Mouse (Mus musculus): ENCODE data around the gene Naxd.

DNA sequence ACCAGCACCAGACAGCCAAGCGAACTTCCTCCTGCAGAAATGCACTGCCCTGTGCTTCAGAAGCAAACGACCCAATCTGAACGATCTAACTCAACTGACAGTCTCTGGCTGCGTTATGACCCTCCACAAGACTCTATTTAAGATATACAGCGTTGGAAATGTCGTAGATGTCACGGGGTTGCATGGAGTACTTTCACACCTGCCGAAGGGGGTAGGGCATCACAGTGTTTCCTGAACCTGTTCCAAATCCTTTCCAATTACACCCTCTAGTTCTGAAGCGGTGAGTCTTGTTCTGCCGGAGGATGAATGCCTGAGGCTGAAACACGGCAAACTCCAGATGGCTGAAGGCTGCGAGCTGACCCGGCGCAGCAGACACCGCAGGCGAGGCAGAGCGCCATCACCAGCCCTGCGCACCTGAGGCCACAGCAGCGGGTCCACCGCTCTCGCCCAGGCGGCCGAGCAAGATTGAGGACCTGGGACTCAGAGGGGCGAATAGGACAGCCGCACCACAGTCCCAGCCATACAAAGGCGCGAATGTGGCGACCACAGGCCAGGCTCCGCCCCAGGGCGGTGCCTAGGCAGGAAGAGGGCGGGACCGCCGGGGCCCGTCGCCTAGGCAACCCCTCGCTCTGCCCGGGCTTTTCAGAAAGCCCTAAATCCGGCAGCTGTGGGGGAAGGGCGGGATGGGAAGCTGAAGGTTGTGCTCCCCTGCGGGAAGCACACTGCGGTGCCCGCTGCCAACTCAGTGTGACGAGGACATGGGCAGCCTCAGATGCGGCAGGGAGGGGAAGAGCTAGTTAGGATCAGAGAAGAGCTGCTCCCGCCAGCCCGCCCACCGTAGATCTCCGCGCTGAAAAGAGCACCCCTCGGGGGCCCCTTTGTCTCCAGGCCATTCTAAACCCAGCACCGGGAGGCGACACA lies 57.8 kb downstream of the Naxd start, which contains the start of gene Ing1:
- TF ChIP-seq POLR2A (IDR thresholded peaks at IDR 0.05; ENCODE audit: low read depth, low read length) = peak; percentile 79
- no peak for TF ChIP-seq CTCF (IDR thresholded peaks at IDR 0.05; ENCODE audit: extremely low read depth, insufficient read length, insufficient replicate concordance, low read depth, low read length)
